Mouse (Mus musculus): Measurements from ENCODE around the gene Gm1527. TPM values are rescaled to one million over a fixed set of nuclear protein-coding genes. Genes with fewer than 3 reads are reported as not detected.

Gene Gm1527
- polyA plus RNA-seq, 1 experiment from 2014 or later: not detected

Other genes with a start within 250 kb of the Gm1527 start
- not detected in 2 replicates for gene Slc2a2, start 194.7 kb upstream of the Gm1527 start, polyA plus RNA-seq (2014; fragmentation: Nextera tagmentation; extraction: Ambion mirVana)
- gene Eif5a2, start 111.3 kb upstream of the Gm1527 start, polyA plus RNA-seq (2014; fragmentation: Nextera tagmentation; extraction: Ambion mirVana): 15.1 and 19.8 TPM in 2 replicates
- 444 and 499 TPM in 2 replicates for gene Rpl22l1, start 87.2 kb upstream of the Gm1527 start, polyA plus RNA-seq (2014; fragmentation: Nextera tagmentation; extraction: Ambion mirVana)
- gene Egfem1, start 189.4 kb downstream of the Gm1527 start, polyA plus RNA-seq (2014; fragmentation: Nextera tagmentation; extraction: Ambion mirVana): 5.0 and 6.1 TPM in 2 replicates

All from embryonic facial prominence, embryonic 11.5 days (tissue).